Mouse (Mus musculus) heart, adult 2 months (tissue): ENCODE results near the gene Lrrc61.

ENCODE experiments used
- CTCF ChIP-seq: fragments of 200-600 bp; IDR thresholded peaks from 2 replicates; pipeline ENCODE4 v1.8.1; 2022; ENCODE audit warnings: antibody characterized with exemption, mild to moderate bottlenecking, moderate library complexity
- EP300 ChIP-seq: fragments of 200-500 bp; IDR thresholded peaks from 2 replicates; pipeline ENCODE4 v1.6.1; 2011; ENCODE audit warnings: low read depth, low read length, control low read depth; ENCODE audit not compliant: insufficient read depth
- POLR2A ChIP-seq: fragments of 200-500 bp; IDR thresholded peaks from 2 replicates; pipeline ENCODE4 v1.6.1; 2011; ENCODE audit warnings: mild to moderate bottlenecking, low read depth, low read length, control low read depth; ENCODE audit not compliant: insufficient read depth

- no peak for TF ChIP-seq CTCF
- TF ChIP-seq POLR2A: no peak
- TF ChIP-seq EP300: no peak
Measured at GRCm38 (mm10) chr6:48569065-48569807, 14.6 kb downstream of the Lrrc61 start.
